Mouse (Mus musculus) CD8-positive naive resting alpha-beta T cell, adult 2 months (primary cell): ENCODE data around the gene Hcn2.

Experiments used
- DNase-seq, 2 experiments: peaks; one replicate each; pipeline ENCODE4 v3.0.0; 2022; ENCODE audit warnings: low read depth in 2 of 2, low spot score in 2 of 2

Gene Hcn2

DNA sequence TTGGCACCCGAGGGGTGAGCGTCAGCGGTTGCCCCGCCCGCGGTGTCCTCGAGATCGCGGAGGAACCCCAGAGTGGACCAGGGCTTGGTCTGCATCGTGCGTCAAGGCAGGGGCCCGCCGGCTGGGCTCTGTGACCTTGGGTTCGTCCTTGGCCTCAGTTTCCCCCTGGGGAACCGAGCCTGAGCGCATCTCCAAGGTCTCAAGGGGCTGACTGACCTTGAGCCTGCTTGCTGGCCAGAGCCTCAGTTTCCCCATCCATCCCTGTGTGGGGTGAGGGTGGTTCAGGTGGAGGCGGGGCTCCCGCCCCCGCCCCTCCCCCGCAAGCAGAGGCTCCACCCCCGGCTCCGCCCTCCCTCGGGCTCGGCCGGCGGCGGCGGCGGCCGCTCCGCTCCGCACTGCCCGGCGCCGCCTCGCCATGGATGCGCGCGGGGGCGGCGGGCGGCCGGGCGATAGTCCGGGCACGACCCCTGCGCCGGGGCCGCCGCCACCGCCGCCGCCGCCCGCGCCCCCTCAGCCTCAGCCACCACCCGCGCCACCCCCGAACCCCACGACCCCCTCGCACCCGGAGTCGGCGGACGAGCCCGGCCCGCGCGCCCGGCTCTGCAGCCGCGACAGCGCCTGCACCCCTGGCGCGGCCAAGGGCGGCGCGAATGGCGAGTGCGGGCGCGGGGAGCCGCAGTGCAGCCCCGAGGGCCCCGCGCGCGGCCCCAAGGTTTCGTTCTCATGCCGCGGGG is at the start of gene Hcn2:
Hcn2 (plus strand) TSS at position 381 of the 734 bp plus-strand sequence.
- no peak for DNase-seq

DNA sequence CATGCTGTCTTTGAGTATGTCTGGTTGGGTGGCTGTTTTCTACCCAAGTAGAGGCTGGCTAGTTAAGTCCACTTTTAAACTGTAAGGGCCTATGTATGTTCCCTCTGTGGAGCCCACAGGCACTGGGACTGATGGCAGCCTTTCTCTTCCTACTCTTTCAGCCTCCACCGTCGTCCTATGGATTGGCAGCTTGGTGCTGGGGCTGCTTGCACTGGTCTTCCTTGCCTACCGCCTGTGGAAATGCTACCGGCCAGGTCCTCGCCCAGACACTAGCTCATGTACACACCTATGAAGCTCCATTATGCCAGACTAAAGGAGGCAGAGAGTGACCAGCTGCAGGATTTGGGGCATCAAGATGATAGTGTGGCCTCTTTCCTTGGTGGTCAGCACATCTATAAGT is 48.4 kb upstream of the Hcn2 start:
- DNase-seq = no peak

GRCm38 (mm10) chr10:79668771-79669575 is 47.5 kb upstream of the Hcn2 start, which contains the start of gene Tpgs1:
Tpgs1 (plus strand) TSS chr10:79669369.
- peak; percentile 77 to 89 for DNase-seq

- peak; percentile 43 to 51 for DNase-seq
Measured at GRCm38 (mm10) chr10:79669576-79670057, 46.8 kb upstream of the Hcn2 start.

DNA sequence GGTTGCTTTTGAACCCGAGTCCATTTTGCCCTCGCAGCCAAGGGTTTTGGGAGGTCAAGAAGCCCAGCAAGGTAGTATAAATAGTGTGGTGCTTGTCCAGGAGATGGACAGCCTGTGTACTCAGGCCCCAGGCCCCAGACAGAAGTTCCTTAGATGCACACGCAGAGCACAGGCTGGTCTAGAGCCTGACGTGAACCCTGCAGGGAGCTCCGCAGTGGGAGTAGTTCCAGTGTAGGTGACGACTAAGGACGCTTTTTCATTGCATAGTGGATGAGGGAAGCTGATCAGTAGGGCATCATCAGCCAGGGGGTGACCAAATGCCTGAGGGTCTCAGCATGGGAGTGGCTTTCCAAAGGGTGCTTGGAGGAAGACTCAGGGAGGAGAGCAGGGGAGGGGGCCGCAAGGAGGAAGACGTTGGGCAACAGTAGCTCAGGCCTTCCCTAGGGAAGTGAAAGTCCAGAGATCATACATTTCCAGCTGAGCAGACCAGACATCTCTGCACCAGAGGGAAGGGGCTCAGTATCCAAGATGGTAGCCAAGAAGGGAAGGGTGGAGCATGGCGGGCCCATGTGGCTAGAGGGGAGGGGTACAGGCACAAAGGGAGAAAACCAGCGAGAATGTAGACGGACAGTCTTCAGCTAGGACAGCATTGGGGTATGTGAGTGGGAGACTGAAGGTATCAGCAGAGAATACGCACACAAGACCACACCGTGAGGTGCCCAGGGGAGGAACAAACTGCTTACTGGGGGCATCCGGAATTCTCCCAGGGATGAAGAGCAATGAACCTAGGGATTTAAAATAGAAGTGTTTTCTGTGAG is 46.2 kb upstream of the Hcn2 start:
- DNase-seq = no peak

GRCm38 (mm10) chr10:79671396-79672087 is 44.9 kb upstream of the Hcn2 start:
- DNase-seq = no peak

DNA sequence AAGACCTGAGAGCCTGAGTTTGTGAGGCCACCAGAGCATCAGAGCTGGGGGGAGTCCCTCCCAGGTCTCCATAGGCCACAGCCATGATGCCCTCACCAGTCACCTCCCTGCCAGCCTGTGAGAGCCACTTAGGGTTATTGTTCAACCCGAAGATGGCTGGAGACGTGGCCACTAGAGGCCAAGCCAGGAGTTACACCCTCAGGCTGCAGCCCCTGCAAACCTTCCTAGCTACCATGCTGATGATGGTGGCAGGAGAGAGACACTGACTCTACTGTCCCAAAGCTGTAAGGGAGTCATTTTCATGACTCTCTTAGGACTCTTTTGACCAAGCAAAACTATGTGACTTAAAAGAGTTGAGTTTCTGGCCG is 44.4 kb upstream of the Hcn2 start:
- no peak for DNase-seq

- no peak for DNase-seq
Measured at GRCm38 (mm10) chr10:79673054-79673453, 43.4 kb upstream of the Hcn2 start.

GRCm38 (mm10) chr10:79675346-79676035 is 40.9 kb upstream of the Hcn2 start:
- no peak for DNase-seq

GRCm38 (mm10) chr10:79680606-79681495 is 35.6 kb upstream of the Hcn2 start:
- no peak for DNase-seq

- DNase-seq = peak; percentile 98 to 99
Measured at GRCm38 (mm10) chr10:79681591-79682245, 34.7 kb upstream of the Hcn2 start, which contains the start of gene Cdc34. Cdc34 (plus strand) TSS chr10:79682195.

- DNase-seq = peak in 1 of 2 experiments; percentile 21
Measured at GRCm38 (mm10) chr10:79682551-79682915, 33.9 kb upstream of the Hcn2 start.

DNA sequence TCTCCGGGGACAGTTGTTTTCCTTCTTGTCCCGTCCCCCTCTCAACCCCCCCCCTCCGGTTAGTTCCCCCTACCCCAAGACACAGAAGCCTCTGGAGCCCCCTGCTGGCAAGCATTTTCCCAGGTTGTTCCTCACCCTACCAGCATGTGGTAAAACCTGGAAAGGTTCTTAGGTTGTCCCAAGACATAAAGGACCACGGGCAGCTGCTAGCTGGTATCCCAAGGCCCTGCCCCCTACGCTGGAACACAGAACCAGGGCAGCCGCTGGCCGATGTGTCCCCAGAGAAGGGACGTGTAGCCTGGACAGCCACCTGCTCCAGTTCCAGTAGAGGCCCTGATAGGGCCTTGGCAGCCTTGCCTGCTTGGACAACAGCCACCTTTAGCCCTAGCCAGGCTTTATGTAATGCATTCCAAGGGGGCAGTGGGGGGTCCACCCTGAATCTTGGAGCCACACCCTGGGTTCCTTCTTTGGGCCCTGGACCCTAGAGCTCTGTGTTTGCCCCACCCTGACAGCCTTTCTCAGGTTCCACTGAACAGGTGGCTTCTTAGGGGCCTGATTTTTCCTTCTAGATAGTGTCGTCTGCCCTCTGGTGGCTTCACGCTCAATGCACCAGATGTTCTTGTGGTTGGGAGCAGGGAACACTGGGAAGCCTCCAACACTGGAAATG is 33.4 kb upstream of the Hcn2 start:
- peak in 1 of 2 experiments; percentile 40 for DNase-seq

DNA sequence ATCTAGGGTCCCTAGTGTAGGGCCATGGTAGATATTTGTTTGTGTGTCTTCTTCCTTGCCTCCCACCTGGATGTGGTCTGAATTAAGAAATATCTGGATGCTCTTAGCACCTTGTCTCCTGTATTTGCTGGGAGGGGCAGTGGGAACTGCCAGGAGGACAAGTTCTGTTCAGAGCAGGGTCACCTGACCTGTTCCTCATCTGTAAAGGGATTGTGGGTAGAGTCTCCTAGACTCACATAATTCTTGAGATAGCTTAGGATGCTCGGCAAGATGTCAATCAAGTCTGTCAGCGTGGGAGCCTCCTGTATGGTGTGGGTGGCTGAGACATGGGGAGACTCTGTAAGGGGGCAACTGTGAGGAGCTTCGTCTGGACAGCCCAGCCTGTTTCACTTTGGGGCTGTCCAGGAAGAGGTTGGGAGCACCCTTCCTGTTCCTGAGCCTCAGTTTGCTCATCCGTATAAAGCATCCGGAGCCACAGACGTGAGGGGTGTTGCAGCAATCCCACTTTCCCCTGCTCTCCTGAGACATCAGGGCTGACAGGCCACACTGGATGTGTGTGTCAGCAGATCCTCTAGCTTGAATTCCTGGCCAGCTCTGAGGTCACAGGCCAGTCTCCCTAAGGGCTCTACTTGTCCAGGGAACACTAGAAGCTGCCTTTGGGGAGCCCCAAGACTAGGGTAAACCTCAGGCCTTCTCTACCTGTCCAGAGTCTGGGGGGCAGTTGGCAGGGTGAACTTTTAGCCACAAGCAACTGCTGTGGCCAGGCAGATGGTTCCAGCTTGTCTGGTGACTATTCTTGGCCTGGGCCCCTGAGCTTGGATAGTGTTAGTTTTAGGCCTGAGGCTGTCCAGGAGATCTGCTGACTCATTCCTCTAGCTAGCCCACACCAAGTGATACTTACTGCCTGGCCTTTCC is 32.5 kb upstream of the Hcn2 start:
- no peak for DNase-seq

- DNase-seq = no peak
Measured at GRCm38 (mm10) chr10:79684770-79685600, 31.4 kb upstream of the Hcn2 start.

DNA sequence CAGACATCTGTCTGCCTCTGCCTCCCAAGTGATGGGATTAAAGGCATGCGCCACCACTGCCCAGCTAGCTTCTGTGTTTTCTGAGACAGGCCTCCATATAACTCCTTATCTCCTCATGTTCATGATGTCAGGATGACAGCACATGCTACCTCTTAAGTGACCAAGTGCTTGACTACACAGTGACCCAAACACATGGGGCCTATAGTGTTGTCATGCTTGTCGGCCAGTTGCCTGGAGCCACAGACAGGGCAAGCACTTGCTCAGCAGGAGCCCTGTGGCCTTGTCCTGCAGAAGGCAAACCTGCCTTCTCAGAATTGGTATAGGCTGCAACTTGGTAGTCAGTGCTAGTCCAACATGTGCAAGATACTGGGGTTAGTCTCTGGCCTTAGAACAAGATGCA is 30.2 kb upstream of the Hcn2 start:
- no peak for DNase-seq
